Mouse (Mus musculus): ENCODE data around the gene AY358078.
A peak's percentile ranks its signal among the peaks of the same experiment; 100 is the strongest.
"Not testable (repeated sequence)": the region's sequence is repeated elsewhere in the genome, so short reads cannot be mapped to it uniquely, and the experiment has no call there.

Gene AY358078

GRCm38 (mm10) chr14:51799746-51800145, at the start of gene AY358078:
TSS of gene AY358078 (plus strand) at chr14:51800046.
- no peak for DNase-seq

GRCm38 (mm10) chr14:51755944-51756343, 43.9 kb upstream of the AY358078 start:
- DNase-seq: no peak

GRCm38 (mm10) chr14:51771378-51771777, 28.5 kb upstream of the AY358078 start:
- DNase-seq: peak in 1 of 2 experiments; percentile 2

- DNase-seq: no peak
Measured at GRCm38 (mm10) chr14:51773490-51773889, 26.4 kb upstream of the AY358078 start, which contains the start of gene Ang4. TSS of gene Ang4 (minus strand) at chr14:51773590.

- DNase-seq: no peak
Measured at GRCm38 (mm10) chr14:51777791-51778190, 22.1 kb upstream of the AY358078 start.

GRCm38 (mm10) chr14:51778865-51779481, 20.9 kb upstream of the AY358078 start:
- DNase-seq: no peak

- no peak for DNase-seq
Measured at GRCm38 (mm10) chr14:51786335-51786734, 13.5 kb upstream of the AY358078 start.

- DNase-seq: no peak
Measured at GRCm38 (mm10) chr14:51787061-51787460, 12.8 kb upstream of the AY358078 start.

- no peak for DNase-seq
Measured at GRCm38 (mm10) chr14:51789196-51789595, 10.7 kb upstream of the AY358078 start.

- DNase-seq: no peak
Measured at GRCm38 (mm10) chr14:51794106-51794505, 5.7 kb upstream of the AY358078 start.

- no peak for DNase-seq
Measured at GRCm38 (mm10) chr14:51826625-51827024, 26.8 kb downstream of the AY358078 start.

GRCm38 (mm10) chr14:51827842-51828241, 28.0 kb downstream of the AY358078 start:
- peak; percentile 11 to 15 for DNase-seq

GRCm38 (mm10) chr14:51829188-51829587, 29.3 kb downstream of the AY358078 start:
- DNase-seq: no peak

- not testable (repeated sequence) for DNase-seq
Measured at GRCm38 (mm10) chr14:51838480-51838879, 38.6 kb downstream of the AY358078 start.

- no peak for DNase-seq
Measured at GRCm38 (mm10) chr14:51842250-51842649, 42.4 kb downstream of the AY358078 start.

GRCm38 (mm10) chr14:51842781-51843180, 42.9 kb downstream of the AY358078 start:
- DNase-seq: no peak

- DNase-seq: no peak
Measured at GRCm38 (mm10) chr14:51843882-51844281, 44.0 kb downstream of the AY358078 start.

- DNase-seq: no peak
Measured at GRCm38 (mm10) chr14:51846566-51846965, 46.7 kb downstream of the AY358078 start.

GRCm38 (mm10) chr14:51851006-51851405, 51.2 kb downstream of the AY358078 start:
- DNase-seq: not testable (repeated sequence)

GRCm38 (mm10) chr14:51853399-51853798, 53.6 kb downstream of the AY358078 start, which contains the start of gene Ear6:
TSS of gene Ear6 (plus strand) at chr14:51853699.
- DNase-seq: no peak

- DNase-seq: not testable (repeated sequence)
Measured at GRCm38 (mm10) chr14:51855280-51855679, 55.4 kb downstream of the AY358078 start.

GRCm38 (mm10) chr14:51863603-51864002, 63.8 kb downstream of the AY358078 start:
- not testable (repeated sequence) for DNase-seq

GRCm38 (mm10) chr14:51870756-51871155, 70.9 kb downstream of the AY358078 start:
- no peak for DNase-seq

GRCm38 (mm10) chr14:51871741-51872140, 71.9 kb downstream of the AY358078 start:
- DNase-seq: no peak
